Comparison of ENCODE assay signal across 25 mouse cellular contexts in genomic region chr3:139198412-139198811, GRCm38 (mm10). TPM values are rescaled to one million over a fixed set of nuclear protein-coding genes. Genes with fewer than 3 reads are reported as not detected.
"Had no signal": no experiment of that assay in that cellular context is flagged by ENCODE, and none has a peak within 500 bp of the region (broad histone marks: within the 10 kb centered on the region; RNA-seq: fewer than 3 reads in every experiment).

No protein-coding gene starts in this region.

- DNase-seq: liver, postnatal 0 days; lung, adult 2 months; lung, postnatal 14 days; lung, postnatal 36 days; midbrain, embryonic 14.5 days; retina, postnatal 1 day; right cerebral cortex, adult 18-20 months; right cerebral cortex, postnatal 25 days; right cerebral cortex, postnatal 4 days; spleen, adult 18-20 months; thymus, adult 2 months; thymus, postnatal 25 days; thymus, postnatal 4 days had no signal

- H3K9me3 ChIP-seq: lung, embryonic 15.5 days; midbrain, embryonic 10.5 days; midbrain, embryonic 12.5 days; neural tube, embryonic 13.5 days; neural tube, embryonic 15.5 days; stomach, embryonic 15.5 days had no signal

- H3K4me2 ChIP-seq: lung, embryonic 15.5 days; midbrain, embryonic 12.5 days; neural tube, embryonic 13.5 days; neural tube, embryonic 15.5 days; stomach, embryonic 15.5 days had no signal

- H3K36me3 ChIP-seq: lung, embryonic 15.5 days; midbrain, embryonic 10.5 days; midbrain, embryonic 12.5 days; neural tube, embryonic 13.5 days; neural tube, embryonic 15.5 days; stomach, embryonic 15.5 days had no signal

- H3K27ac ChIP-seq: lung, embryonic 15.5 days; midbrain, embryonic 10.5 days; midbrain, embryonic 12.5 days; neural tube, embryonic 13.5 days; neural tube, embryonic 15.5 days; stomach, embryonic 15.5 days; stomach, postnatal 0 days had no signal

- H3K4me1 ChIP-seq: lung, embryonic 15.5 days; midbrain, embryonic 10.5 days; midbrain, embryonic 12.5 days; neural tube, embryonic 13.5 days; neural tube, embryonic 15.5 days; stomach, embryonic 15.5 days had no signal

- H3K4me3 ChIP-seq: lung, embryonic 15.5 days; midbrain, embryonic 10.5 days; midbrain, embryonic 12.5 days; myocyte; neural tube, embryonic 13.5 days; neural tube, embryonic 15.5 days; stomach, embryonic 15.5 days had no signal

- H3K9ac ChIP-seq: liver, postnatal 0 days; lung, embryonic 15.5 days; midbrain, embryonic 12.5 days; neural tube, embryonic 13.5 days; neural tube, embryonic 15.5 days; stomach, embryonic 15.5 days had no signal

RNA-seq across cellular contexts. Expression of gene Stpg2, which starts 7.1 kb away (rescaled TPM):
- total RNA-seq: megakaryocyte, adult 5-6 weeks; megakaryocyte-erythroid progenitor cell, adult 5-6 weeks had no signal
- polyA plus RNA-seq: liver, postnatal 0 days; lung, adult 2 months; lung, embryonic 15.5 days; lung, postnatal 0 days; myocyte; neural tube, embryonic 13.5 days; small intestine, adult 2 months; stomach, embryonic 15.5 days; stomach, postnatal 0 days; thymus, adult 2 months had no signal
